Mouse (Mus musculus): ENCODE measurements around the gene Gm11214.

The Gm11214 gene

GRCm38 (mm10) chr4:63659086-63659485 lies 4.1 kb downstream of the Gm11214 start:
- no peak for DNase-seq

- DNase-seq, result peak; percentile 9
These were observed 8.8 kb downstream of the Gm11214 start for GRCm38 (mm10) chr4:63654381-63654780.

GRCm38 (mm10) chr4:63643956-63644726 lies 19.0 kb downstream of the Gm11214 start:
- no peak for DNase-seq

GRCm38 (mm10) chr4:63639842-63640241 lies 23.3 kb downstream of the Gm11214 start:
- no peak for DNase-seq

GRCm38 (mm10) chr4:63638603-63639002 lies 24.6 kb downstream of the Gm11214 start:
- DNase-seq, result no peak

GRCm38 (mm10) chr4:63633181-63633580 lies 30.0 kb downstream of the Gm11214 start:
- no peak for DNase-seq

GRCm38 (mm10) chr4:63627111-63627510 lies 36.1 kb downstream of the Gm11214 start:
- DNase-seq, result no peak

- no peak for DNase-seq
These were observed 37.6 kb downstream of the Gm11214 start for GRCm38 (mm10) chr4:63625563-63626080.

GRCm38 (mm10) chr4:63622378-63622835 lies 40.8 kb downstream of the Gm11214 start, which contains the start of gene Tex48:
Tex48 (minus strand) TSS chr4:63622428.
- no peak for DNase-seq

GRCm38 (mm10) chr4:63621861-63622260 lies 41.3 kb downstream of the Gm11214 start:
- DNase-seq, result no peak
